Mouse (Mus musculus) c-Kit-positive CD71-negative TER-119-negative erythroid progenitor cells, embryonic 14.5 days (primary cell): ENCODE measurements around the gene Cntn5.

ENCODE experiments used
- DNase-seq: peaks from one replicate; pipeline ENCODE4 v3.0.0-alpha.2; 2013; ENCODE audit warnings: low read depth

The Cntn5 gene

GRCm38 (mm10) chr9:10229716-10230115, 674.9 kb downstream of the Cntn5 start:
- no peak for DNase-seq

DNA sequence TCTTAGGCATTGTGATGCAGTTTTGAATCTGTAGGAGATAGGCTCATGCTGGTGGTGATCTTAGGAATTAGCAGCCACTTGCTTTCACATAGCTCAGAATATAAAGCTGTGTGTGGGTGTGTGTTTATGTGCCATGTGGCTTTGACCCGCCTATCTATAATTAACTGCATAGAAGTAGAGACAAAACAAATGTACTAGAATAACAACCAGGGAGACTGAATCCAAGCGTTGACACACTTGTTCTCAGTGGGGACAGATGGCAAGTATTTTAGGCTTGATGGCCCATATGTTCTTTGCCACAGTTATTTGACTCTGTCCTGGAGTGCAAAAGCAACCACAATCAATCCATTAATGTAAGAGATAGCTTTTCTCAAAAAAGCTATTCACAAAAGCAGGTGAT, 678.6 kb downstream of the Cntn5 start:
- no peak for DNase-seq

- DNase-seq, result no peak
Measured at GRCm38 (mm10) chr9:10186063-10186462, 718.5 kb downstream of the Cntn5 start.

GRCm38 (mm10) chr9:10170526-10170925, 734.0 kb downstream of the Cntn5 start:
- DNase-seq, result no peak

DNA sequence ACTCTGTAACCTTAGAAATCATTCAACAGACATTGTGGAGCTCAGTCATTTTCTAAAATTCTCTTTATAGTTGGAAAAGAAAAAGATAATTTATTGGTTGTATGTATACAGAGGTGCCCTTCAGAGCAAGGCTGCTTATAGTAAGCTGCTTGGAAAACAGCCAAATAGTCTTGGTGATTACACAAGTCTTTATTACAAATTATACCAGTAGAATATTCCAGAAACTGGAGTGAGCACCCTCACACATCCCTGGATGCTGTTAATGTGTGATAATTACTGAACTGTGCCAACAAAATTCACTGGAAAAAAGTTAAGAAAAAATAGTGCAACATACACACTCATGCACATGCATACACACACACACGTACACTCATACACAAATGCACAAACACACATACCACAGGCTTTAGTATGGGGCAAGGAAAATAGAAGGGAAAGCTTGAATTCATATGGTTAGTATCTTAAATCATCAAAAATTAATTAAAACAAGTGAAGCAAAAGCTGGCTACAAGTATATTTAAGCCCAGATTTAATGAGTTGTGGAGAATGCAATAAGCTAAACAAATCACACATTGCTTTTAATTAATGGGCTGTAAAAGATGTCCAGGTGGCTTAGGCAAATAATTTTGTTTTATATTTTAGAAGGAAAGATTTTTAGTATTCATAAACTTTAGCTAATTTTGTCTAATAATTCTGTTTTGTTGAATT, 783.1 kb downstream of the Cntn5 start:
- no peak for DNase-seq

- DNase-seq, result no peak
Measured at GRCm38 (mm10) chr9:10116581-10116980, 788.0 kb downstream of the Cntn5 start.

GRCm38 (mm10) chr9:10109156-10109555, 795.4 kb downstream of the Cntn5 start:
- no peak for DNase-seq

DNA sequence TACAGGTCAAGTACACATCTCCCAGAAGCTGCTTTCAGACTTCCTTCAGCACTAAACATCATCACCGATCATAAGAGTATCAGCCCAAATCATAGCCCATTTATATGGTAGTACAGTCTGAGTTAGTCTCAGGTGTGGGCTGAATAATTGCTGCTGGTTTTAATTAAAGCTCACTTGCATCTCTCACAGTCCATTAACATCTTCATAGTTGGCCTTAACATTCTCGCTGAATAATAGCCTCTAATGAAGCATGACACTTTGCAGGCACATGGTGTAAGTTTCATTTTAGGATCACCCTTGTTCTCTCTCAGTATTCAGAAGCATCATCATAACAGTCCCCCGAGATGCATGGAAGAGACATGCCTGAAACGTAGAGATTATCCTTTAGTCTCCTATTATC, 796.7 kb downstream of the Cntn5 start:
- DNase-seq, result no peak

- no peak for DNase-seq
Measured at GRCm38 (mm10) chr9:10101812-10102440, 802.6 kb downstream of the Cntn5 start.

DNA sequence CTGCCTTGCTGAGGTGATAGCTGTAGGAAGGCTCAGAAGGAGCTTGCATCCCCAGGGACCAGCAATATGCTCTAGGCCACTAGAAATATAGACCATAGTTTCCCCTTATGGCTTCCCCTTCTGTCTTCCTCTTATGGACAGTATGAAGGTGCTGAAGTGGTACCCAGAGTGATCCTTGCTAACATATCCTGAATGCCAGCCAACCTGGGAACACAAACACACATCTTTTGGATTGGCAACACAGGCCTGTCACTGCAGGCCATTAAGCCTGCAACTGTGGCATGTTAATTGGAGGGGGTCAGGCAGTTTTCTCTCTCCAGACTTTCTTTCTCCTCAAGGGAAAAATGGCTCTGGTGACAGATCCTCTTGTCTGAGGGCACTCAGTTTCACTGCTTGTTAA, 828.3 kb downstream of the Cntn5 start:
- DNase-seq, result no peak

- no peak for DNase-seq
Measured at GRCm38 (mm10) chr9:10073401-10073800, 831.2 kb downstream of the Cntn5 start.

DNA sequence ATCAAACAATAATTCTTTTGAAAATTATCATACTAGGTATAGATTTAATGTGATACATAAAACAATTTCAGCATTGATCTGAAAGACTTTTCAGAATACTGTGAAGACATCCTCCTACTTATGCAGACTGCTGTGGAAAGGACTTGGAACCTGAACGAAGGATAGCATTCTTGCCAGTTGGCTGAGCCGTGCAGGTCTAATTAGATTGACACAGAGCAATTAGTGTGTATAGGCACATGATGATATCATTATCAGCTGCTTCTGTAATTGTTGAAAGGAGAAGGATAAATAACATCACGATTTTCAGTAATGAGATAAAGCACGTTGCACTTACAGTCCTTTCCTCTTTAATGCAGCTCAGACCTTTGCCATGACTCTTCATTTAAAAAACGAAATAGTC, 831.7 kb downstream of the Cntn5 start:
- no peak for DNase-seq

GRCm38 (mm10) chr9:10071271-10071670, 833.3 kb downstream of the Cntn5 start:
- no peak for DNase-seq

DNA sequence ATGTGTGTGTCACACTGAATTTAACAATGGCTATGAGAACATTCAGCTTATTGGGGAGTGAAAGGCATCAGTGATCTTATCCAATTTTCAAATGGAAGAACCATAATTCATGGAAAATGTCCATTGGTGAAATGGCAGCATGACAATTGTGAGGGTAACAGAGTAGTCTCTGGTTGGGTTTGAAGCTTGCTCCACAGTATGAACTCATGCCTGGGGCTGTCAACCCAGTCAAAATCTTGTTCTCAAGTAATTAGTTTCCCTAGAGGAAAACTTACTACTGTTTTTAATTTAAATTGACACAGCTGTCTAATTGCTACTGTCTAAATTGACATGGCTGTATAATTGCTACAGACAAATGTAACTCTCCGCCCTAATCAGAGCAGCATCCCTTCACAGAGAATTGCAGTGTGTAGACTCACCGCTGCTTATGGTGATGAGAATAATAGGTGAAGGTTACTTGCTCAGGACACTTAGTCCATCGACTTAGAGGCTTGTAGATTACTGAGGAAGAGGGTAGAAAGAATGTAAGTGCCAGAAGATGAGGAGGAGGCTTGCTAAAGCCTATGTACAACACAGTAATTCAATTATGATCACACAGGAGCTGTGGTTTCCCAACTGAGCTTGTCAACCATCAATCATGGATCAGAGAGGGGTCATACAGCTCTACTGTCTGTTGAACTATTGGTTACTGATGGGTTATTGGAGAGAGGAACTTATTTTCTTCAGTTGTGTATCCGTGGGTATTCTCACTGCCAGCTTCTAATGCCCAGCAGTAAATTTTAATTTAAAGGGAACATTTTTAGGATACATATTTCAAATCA, 859.4 kb downstream of the Cntn5 start:
- DNase-seq, result no peak

DNA sequence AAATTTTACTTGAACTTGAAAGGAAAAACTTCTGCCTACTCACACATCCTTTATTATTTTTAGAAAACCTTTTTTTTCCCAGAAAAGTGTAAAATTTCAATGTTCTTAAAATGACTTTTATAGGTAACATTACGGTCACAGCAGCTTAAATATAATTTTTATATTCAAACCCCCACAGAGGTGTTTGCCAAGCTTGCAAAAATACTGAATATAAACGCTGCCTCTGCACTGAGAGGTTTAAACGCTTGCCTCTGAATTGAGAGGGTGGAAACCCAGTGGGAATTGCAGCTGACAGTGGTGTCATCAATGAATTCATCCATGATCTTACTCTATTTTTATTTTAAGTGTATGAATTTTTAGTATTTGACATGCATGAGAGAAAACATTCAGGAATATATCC, 861.6 kb downstream of the Cntn5 start:
- DNase-seq, result no peak

DNA sequence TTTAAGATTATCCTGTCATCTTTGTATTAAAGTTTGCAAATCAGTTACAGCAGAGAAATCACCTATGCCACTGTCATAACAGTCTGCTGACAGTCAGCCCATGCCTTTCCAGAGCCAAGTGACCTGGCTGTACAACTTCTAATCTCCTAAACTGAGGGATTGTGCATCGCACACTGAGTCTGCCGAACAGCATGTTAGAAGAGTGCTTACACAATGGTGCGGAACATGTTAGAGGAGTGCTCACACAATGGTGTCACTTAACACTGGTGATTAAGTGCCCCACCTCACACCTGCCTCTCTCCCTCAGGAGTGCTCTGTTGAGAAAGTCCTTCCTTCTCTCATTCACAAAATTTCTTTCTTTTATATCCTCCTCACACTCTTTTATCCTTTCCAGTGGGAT, 889.4 kb downstream of the Cntn5 start:
- DNase-seq, result no peak

GRCm38 (mm10) chr9:9984028-9984427, 920.5 kb downstream of the Cntn5 start:
- DNase-seq, result no peak

- DNase-seq, result no peak
Measured at GRCm38 (mm10) chr9:9983220-9983619, 921.4 kb downstream of the Cntn5 start.

DNA sequence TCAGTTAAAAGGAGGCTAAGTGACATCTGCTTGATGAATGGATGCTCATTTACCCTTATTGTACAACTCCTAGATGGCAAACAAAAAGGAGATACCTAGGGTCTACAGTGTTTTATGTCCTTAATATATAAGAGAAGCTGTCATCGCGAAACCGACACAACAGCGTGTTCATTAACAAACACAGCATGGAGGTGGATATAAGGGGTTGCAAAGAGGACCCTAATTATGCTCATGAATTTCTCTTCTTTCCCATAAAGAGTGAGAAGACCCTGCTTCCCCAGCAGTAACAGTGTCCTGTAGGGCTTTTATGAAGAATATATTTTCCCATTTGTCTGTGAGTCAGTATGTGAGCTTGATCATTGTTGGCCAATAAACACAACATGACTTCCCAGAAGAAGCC, 939.2 kb downstream of the Cntn5 start:
- no peak for DNase-seq

DNA sequence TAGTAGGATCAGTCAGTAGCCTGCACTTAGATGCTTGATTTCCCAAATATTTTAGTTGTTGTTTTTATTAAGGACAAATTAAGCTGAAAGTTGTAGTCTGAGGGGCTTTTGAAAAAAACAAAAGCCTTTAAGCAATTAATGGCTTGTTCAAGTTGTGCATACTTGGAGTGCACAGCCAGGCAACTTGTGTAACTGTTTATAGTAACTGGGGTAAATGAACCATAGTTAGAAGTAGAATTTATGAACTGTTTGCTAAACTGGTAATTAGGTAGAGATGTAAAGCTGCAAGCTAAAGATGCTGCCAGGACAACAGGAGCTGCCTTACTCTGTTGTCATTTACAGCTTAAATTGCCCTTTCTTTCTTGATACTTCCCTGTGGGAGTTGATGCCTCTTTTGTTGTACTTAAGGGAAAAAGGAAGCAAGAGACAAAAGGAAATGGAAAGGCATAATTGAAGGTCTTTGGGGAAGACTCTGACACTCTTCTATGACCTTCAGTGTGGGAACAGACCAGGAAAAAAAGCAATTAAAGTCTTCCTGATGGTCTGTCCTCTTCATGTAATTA, 943.9 kb downstream of the Cntn5 start:
- no peak for DNase-seq

GRCm38 (mm10) chr9:9949346-9949745, 955.2 kb downstream of the Cntn5 start:
- DNase-seq, result no peak

- no peak for DNase-seq
Measured at GRCm38 (mm10) chr9:9944872-9945271, 959.7 kb downstream of the Cntn5 start.
